Mouse (Mus musculus): ENCODE results near the gene Kbtbd12.

Kbtbd12 gene

DNA sequence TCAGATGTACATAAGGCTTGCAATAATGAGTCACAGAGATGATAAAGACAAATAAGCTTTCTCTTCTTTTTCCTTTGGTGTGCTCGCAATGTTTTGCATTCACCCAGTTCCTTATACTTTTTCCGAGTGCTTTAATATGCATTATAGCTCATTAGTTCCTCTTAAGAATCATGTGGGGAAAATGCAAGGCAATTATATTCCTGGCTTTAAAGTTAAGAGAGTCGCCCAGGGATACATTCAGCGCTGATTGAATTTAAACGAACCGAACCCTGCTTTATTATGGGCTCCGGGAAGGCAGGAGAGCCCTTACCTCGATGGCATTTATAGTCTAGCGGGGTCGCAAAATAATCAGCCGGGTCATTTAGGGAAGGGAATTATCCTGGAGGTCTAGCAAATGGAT is 10.8 kb downstream of the Kbtbd12 start:
- DNase-seq (ENCODE audit: low read depth) = no peak

DNA sequence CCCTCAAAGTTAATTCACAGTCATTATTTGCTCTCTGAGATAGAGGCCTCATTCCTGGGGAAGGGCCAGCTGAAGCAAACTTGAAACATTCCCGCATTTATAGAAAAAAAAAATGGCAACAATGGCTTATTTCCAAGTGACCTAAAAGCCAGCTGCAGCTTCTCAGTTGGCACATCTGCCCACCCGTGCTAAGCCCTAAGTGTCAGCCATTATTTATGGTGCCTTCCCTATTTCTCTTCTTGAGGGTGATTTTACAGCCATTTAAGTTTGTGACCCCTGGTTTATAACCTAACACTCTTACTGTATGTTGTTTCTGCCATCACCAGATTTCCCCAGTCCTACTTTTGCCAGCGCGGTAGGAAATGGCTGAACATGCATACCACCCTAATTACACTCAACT is 11.3 kb downstream of the Kbtbd12 start:
- DNase-seq (ENCODE audit: low read depth) = no peak

DNA sequence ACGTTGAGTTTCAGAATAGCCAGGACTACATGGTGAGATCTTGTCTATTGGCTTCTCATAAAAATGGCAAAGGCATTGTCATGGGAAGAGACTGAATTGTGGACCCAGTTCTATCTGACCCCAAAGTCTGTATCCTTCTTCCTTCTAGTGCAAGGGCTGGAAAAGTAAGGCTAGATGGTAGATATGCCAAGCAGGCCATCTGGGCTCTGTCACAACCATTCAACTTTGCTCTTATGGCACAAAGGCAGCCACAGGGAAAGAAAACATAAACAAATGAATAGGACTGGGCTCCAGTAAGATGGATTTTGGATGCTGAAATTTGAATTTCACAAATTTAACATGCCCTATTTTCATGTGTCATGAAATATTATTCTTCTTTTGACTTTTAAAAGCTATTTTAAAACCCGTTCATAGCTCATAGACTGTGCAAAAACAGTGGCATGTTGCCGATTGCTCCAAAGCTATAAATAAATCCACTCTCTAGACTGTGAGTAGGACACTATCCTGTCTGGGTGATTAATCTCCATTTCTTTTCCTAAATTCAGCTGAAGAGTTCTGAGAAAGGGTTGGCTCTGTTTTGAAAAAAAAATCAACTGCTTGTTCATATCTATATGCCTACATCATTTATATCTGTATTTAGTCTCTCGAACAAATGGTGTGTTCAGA is 15.8 kb downstream of the Kbtbd12 start:
- no peak for DNase-seq (ENCODE audit: low read depth)

DNA sequence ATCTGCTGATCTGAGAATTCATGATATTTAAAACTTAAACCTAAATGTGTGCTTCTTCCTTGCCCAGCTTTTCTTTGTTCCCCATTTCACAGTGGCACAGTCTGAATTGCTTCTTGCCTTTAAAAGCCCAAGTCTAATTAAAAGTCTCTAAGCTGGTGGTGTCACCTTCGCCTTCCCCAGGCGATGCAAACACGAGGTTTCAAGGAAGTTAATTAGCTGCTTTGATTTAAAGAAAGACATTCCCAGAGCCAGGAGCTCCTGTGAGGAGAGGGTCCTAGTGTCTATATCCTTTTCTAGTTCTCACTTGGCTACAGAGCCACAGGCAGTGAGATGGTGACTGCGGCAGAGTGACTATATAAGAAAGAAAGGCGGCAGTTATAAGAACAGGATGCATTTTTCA is 18.2 kb downstream of the Kbtbd12 start:
- DNase-seq (ENCODE audit: low read depth) = no peak

DNA sequence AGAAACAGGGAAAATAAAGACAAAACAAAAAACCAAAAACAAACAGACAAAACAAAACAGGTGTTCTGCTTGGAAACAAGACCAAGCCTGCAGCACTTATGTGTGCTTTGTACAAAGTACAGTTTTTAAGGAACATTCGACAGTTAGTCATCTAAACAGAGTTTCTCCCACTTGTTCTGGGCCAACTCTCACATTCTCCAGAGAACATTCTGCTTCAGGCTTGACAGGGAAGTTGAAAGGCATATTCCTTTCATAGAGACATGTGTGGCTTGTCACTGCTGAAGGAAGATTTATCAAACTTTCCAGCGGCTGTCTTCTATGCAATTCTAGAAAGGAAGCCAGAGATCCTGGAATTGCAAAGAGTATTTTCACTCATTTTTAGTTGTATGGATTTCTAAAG is 22.4 kb downstream of the Kbtbd12 start:
- no peak for DNase-seq (ENCODE audit: low read depth)

DNA sequence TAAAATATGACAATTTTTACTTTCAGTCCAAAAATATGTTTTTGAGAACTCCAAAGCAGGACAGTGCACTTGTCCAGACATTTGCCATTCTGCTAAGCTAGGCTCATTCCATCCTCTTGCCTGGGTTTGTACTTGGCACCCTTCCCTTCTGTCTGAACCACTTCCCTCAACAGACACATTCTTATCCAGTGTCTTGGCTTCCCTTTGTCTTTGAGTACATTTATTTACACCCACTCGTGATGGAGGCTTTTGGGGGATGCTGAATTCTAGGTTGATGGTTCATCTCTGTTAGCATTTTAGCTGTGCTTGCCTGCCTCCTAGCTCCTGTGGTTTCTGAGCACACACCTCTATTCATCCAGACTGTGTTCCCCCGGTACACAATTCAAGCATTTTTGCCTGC is 31.3 kb downstream of the Kbtbd12 start:
- peak; percentile 33 for DNase-seq (ENCODE audit: low read depth)

DNA sequence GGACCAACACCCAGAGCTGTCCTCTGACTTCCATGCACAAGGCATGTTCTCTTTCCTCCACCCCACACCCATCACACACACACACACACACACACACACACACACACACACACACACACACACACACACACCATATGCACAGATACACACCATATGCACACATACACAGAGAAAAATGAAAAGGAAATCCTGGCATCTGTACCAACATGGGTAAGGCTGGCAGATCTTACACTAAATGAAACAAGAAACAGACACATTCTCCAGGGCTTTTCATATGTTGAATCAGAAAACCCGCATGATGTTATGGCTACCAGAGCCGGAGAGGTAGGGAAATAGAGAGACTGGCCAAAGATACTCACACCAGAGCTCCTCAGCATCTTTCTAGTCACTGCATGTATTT is 32.0 kb downstream of the Kbtbd12 start:
- DNase-seq (ENCODE audit: low read depth) = no peak

DNA sequence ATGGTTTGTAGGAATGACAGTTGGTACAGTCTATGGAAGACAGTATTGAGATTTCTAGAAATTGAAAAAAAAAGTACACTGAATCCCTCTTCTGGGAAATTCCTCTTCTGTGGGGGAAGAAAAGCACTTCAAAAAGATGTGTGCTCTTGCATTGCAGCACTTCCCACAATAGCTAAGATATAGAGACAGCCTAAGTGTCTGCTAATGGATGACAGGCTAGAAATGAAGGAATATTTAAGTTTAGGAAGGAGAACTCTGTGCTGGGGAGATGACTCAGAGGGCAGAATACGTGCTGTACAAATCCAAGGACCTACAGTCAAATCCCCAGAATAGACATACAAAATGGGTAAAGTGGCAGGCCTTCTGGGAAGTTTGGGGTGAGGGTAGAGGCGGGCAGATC is 32.5 kb downstream of the Kbtbd12 start:
- DNase-seq (ENCODE audit: low read depth) = no peak

DNA sequence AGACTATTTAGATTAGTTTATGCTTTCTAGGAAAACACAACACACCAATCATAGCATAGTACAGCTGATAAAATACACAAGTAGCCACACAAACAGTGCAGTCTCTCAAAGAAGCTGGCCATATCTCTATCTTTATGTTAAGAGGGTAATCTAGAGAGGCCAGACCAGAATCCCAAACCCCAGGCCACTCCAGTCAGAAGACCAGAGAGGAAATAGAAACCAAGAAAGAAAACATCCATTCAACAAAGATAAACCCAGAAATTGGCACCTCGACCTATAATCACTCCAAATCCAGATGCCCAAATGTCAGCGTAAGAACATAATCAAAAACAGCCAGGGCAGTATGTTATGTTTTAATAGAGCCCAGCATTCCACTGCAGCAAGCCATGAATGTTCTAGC is 41.6 kb downstream of the Kbtbd12 start:
- DNase-seq (ENCODE audit: low read depth) = no peak

DNA sequence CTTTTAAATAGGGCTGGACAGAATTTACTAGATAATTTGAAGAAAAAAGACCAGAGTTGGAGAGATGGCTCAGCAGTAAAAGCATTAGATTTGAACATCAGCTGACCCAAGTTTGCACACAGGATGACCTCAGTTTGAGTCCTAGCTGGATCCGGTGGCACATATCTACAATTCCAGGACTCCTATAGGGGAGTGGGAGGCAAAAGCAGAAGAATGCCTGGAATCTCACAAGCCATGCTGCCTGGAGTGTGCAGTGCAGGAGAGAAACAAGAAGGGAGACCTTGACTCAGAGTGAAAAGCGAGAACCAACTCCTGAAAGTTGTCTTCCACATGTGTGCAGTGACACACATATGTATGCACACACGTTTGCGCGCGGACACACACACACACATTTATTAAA is 45.4 kb downstream of the Kbtbd12 start:
- no peak for DNase-seq (ENCODE audit: low read depth)

DNA sequence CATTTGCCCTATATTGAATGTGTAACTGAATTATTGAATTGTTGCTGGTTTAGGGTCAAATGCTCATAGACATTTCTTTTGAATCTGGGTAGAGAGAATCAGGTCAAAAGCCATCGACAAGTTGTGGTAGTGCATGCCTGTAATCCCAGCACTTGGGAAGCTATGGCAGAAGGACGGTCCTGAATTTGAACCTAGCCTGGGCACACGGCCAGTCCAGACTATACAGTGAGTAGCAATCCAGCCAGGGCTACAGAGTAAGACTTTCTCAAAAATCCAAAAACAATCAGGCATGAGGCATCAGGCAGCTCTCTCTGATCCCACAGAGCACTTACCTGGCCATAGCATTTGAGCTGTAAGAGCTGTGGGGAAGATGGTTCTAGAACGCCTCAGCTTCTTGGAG is 47.5 kb downstream of the Kbtbd12 start:
- no peak for DNase-seq (ENCODE audit: low read depth)

DNA sequence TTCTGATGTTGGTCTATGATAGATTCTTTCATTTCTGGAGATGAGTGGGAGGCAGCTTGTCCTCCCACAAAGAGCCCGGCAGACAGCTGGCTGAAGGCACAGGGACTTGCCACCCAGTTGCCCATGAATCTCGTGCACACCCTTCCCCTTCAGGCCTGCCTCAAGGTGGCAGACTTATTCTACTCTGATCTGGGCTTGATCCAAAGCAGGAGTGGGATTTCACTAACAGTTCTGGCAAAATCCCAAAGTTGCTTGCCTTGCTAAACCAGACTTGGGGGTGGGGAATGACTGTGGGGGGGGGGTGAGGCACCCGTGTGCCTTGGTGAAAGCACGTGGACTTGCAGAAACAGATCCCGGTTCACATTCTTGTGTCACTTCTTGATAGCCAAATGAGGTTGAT is 48.2 kb downstream of the Kbtbd12 start:
- no peak for DNase-seq (ENCODE audit: low read depth)

DNA sequence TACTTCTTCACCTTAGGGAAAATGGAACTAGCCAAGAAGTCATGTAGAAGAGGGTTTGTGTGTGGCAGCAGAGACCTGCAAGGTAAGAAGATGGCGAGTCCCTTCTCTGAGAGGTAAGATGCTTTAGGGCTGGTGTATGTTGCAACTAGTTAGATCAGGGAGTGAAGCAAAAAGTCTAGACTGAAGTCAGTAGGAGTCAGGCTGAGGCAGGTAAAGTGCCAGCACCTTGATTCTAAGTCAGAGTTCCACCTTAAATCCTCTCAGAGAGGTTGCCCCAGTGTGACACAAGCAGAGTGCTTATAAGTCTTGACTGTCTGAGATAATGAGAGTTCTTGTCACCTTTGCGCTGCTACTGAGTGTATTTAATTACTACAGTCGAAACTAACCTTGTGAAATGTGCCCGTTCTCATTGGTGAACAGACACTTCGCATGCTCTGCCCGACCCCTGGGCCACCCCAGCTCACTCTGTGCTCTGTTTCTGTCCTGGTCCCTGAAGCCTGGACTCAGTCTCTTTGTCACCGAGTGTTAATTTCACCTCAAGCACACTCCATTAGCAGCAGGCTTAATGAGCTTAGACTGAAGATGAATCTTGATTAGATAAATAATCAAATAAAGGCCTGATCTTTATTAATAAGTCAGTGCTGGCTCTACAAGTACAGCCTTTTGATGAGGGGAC is 49.0 kb downstream of the Kbtbd12 start:
- no peak for DNase-seq (ENCODE audit: low read depth)

DNA sequence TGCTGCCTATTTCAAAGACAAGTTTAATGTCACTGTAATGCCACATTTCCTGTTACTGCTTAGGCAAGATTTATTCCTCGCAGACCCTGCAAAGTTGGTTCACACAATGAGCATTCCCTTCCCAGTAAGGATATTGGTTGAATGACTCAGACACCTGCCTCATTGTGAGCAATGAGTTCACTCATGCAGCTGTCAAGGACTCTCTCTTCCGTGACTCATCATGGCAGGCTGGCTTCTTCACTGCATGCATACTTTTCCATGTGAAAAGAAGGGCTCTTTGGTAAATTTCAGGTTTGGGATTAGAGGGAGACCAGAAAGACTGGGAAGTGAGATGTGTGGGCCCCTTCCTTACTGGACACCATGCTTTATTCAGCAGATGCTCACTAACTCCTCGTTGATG is 50.7 kb downstream of the Kbtbd12 start:
- no peak for DNase-seq (ENCODE audit: low read depth)

DNA sequence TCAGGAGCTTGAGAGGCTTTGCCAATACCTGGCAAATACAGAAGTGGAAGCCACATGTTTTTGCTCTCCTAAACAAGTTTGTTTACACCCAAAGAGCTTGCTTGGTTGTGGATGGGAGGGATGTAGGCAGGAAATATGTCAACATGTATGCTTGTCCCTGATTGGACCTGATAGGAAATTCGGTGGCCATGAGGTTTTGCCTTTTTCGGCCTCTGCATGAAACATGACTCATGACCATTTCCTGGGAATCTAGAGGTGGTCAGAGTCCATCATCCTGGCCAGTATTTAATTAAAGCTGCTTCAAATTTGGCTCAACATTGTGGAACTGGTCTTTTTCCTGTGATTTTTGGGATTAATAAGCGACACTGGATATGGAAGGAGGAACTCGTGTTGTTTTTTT is 53.8 kb downstream of the Kbtbd12 start:
- DNase-seq (ENCODE audit: low read depth) = no peak

DNA sequence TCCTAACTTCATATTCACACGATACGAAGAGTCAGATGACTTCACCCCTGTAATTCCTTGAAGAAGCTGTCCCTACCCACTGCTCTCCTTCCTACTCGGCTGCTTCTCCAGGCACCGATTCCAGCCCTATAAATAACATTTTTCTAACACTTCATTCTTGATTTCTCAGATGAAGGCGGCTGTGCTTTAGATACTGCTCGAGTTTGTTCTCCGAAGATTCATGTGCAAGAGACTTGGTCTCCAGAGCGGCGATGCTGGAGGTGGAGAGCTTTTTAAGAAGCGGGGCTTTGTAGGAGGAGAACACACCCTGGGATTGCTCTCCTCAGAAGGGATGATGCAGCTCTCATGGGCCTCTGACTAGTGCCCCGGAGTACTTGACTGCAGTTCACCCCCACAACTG is 61.3 kb downstream of the Kbtbd12 start:
- no peak for DNase-seq (ENCODE audit: low read depth)

DNA sequence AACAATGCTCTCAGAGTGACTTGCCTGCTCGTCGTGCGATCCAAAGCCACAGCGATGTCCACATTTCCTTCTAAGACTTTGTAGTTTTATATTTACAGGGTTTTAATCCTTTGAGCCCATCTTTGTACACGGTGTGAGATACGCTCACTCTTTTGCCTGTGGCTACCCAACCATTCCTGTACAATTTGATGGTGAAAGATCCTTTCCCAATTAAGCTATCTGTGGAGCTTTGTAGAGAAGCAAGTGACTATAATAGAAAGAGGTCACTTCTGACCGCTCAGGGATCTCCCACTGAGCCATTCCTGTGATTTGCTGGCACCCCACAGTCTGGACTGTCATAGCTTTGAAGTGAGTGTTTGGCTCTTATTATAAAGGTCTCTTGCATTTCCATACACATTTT is 71.1 kb downstream of the Kbtbd12 start:
- no peak for DNase-seq (ENCODE audit: low read depth)

DNA sequence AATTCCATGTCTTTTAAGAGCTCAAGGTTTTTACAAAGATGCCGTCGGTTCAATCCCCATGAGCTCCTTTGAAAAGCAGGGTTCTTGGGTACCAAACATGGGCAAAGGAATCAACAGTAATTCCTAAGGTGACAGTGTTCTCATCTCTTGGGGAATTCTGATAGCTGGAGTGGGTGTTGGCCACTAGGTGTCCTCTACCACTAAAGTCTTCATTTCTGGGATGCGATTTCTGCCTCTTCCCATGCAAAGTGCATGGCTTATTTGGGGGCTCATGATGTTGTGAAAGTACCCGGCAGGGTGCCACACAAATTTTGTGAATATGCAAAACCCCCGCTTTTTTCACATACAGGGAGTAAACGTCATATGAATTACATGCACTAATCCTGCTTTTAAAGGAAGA is 72.7 kb downstream of the Kbtbd12 start:
- no peak for DNase-seq (ENCODE audit: low read depth)

DNA sequence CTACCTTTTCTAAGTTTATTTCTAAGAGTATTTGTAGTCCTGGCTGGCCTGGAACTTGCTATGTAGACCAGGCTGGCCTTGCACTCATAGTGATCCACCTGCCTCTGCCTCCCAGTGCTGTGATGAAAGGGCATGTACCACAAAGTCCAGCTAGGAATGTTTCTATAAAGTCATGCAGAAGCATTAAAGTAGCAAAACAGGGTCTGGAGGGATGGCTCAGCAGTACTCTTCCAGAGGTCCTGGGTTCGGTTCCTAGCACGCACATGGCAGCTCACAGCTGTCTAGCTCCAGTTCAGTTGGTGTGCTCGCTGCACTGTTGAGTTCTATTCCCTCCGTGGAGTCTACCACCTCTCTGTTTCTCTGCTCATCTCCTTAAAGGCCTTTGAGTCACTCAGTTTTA is 77.6 kb downstream of the Kbtbd12 start:
- no peak for DNase-seq (ENCODE audit: low read depth)

DNA sequence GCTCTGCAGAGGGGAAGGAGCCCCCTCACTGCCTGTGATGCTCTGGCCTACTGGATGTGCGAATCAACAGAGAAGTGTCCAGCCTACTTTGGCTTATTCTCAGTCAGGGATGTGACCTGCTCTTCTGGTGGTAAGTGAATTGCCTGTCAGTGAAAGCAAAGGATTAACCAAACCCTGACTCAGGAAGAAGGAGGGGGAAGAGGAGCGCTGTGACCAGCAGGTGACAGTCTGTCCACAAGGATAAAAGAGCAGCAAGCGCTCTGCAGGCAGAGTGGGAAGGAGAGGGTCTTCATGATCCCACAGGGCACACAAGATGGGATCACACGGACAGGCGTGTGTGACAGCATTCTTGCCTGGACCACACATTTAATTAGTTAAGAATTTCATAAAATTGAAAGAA is 78.1 kb downstream of the Kbtbd12 start:
- DNase-seq (ENCODE audit: low read depth) = no peak

DNA sequence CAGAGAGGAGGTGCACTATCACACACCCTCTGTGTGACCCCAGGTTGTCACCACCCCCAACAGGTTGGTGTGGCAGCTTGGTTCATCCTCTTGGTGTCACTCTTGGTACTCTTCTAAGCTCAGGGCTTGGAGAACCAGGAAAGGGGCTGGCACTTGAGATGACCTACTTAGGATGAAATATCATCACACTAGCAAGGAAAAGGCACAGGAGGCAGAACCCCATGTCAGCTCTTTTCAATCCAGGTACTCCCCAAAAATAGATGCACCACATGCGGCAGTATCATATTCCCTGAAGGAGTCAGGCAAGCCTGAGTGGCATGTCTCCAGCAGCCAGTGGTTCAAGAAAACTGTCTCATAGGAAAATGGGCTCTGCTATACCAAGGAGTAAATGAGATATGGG is 79.7 kb downstream of the Kbtbd12 start:
- DNase-seq (ENCODE audit: low read depth) = no peak

DNA sequence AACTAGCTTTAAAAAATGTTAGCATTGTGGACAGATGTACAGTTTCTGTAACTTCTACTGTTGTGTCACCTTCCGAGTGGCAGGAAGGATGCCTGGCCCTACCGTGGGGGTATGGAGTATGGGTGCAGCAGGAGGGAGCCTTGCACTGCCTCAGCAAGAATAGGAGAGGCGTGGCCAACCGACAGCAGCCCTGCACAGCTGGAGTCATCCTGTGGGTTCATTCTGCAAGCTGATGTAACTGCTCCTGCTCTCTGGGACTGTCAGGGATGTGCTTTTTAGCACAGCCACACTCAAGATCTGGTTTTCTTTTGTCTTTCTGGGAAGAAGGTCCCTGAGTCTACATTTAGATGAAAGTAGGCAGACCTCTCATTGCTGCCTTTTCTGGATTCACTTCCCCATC is 80.2 kb downstream of the Kbtbd12 start:
- DNase-seq (ENCODE audit: low read depth) = no peak

DNA sequence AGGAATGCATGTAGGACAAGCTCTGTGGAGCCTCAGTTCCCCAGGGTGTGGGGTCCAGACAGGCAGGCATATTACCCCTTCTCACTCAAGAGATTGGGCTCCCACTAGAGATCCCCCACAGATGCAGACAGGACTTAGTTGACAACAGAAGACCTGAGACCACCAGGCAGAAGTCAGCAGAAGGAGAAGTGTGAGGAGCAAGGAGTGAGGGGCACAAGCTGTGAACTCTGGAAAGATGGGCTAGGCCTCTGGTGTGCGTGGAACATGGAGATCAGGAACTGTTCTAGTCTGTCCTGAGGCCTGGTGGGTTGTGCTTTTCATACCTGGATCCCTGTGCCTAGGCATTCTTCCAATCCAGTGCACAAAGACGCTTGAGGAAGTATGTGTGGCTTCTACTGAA is 87.8 kb downstream of the Kbtbd12 start:
- DNase-seq (ENCODE audit: low read depth) = no peak

DNA sequence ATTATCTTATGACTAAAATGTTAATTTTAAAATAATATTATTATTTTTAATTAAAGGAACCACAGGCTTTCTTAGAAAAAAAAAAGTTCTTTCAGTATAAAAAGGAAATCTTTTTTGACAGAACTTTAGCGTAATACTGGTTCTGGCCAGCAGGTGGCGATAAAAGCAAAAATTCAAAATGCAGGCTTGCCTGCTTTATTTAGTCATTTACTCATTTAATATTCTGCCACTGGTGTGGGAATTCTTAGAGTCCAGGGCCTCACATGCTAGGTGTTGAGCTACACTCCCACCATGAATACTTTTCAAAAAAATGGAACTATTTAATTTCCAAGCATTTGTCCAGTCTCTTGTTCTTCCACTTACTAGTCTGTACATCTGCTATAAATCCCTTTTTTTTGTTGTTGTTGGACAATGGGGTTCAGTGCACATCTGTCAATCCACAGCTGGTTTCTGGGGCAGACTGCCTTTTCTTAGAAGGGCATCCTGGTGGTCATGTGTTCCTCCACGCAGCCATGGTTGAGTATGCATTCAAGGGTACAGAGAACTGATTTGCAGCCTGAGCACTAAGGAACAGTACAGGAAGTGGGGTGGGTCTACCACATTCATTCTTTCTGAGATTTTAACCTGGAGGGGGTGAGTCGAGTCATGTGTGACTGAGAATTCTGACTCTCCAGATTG is 88.5 kb downstream of the Kbtbd12 start:
- DNase-seq (ENCODE audit: low read depth) = peak; percentile 41
